Mouse (Mus musculus): ENCODE data around the gene 4930544D05Rik. TPM values are rescaled to one million over a fixed set of nuclear protein-coding genes. Genes with fewer than 3 reads are reported as not detected.
A peak's percentile ranks its signal among the peaks of the same experiment; 100 is the strongest.

The 4930544D05Rik gene
- total and polyA plus RNA-seq, 2 experiments, result not detected

GRCm38 (mm10) chr11:70663101-70663500, 47.5 kb downstream of the 4930544D05Rik start:
- Histone ChIP-seq H3K27ac (replicated peaks; ENCODE audit: insufficient read depth, low read depth, low read length) (no peak overlapping the region), H3K79me2 (ENCODE audit: control insufficient read depth, insufficient read depth, low read length) (no peaks in the 10 kb centered on the region; the same call in 1 of the 2 replicates), H3K9ac (ENCODE audit: low read depth, low read length) (no peak overlapping the region), H3K27me3 (ENCODE audit: control insufficient read depth, insufficient read depth, low read length) (no peaks in the 10 kb centered on the region), H3K4me3 (ENCODE audit: insufficient read depth, low read depth, low read length) (no peak overlapping the region), H3K36me3 (ENCODE audit: control insufficient read depth, insufficient read depth, low read length) (peaks cover 11% of the 10 kb centered on the region), H3K4me1 (ENCODE audit: control insufficient read depth, insufficient read depth, low read length) (0 out of 2 replicates have a peak, but pooled peaks cover under 1% of the 10 kb centered on the region)
- 90% methylated on average over 8 of the region's 8 CpGs for WGBS
- TF ChIP-seq CTCF (IDR thresholded peaks at IDR 0.05; ENCODE audit: low read depth, low read length) (no peak), POLR2A (IDR thresholded peaks at IDR 0.05; ENCODE audit: extremely low read depth, insufficient read depth, low read length) (no peak)
- no peak for DNase-seq (ENCODE audit: extremely low read depth, low read depth, low spot score)

- no peak for TF ChIP-seq CTCF (IDR thresholded peaks at IDR 0.05; ENCODE audit: low read depth, low read length)
- no peak for TF ChIP-seq POLR2A (IDR thresholded peaks at IDR 0.05; ENCODE audit: extremely low read depth, insufficient read depth, low read length)
- Histone ChIP-seq H3K27ac (replicated peaks; ENCODE audit: insufficient read depth, low read depth, low read length) (no peak overlapping the region), H3K36me3 (ENCODE audit: control insufficient read depth, insufficient read depth, low read length) (peaks cover 11% of the 10 kb centered on the region), H3K9ac (ENCODE audit: low read depth, low read length) (no peak overlapping the region), H3K27me3 (ENCODE audit: control insufficient read depth, insufficient read depth, low read length) (no peaks in the 10 kb centered on the region), H3K79me2 (ENCODE audit: control insufficient read depth, insufficient read depth, low read length) (no peaks in the 10 kb centered on the region; the same call in 1 of the 2 replicates), H3K4me3 (ENCODE audit: insufficient read depth, low read depth, low read length) (no peak overlapping the region), H3K4me1 (ENCODE audit: control insufficient read depth, insufficient read depth, low read length) (peaks cover 2% of the 10 kb centered on the region; the same call in 1 of the 2 replicates)
- 86% methylated on average over 6 of the region's 6 CpGs for WGBS
- DNase-seq (ENCODE audit: extremely low read depth, low read depth, low spot score), result no peak
Observed at GRCm38 (mm10) chr11:70663957-70664356, 48.3 kb downstream of the 4930544D05Rik start.

GRCm38 (mm10) chr11:70664741-70665140, 49.1 kb downstream of the 4930544D05Rik start:
- DNase-seq (ENCODE audit: extremely low read depth, low read depth, low spot score), result no peak
- Histone ChIP-seq H3K27ac (replicated peaks; ENCODE audit: insufficient read depth, low read depth, low read length) (no peak overlapping the region), H3K4me1 (ENCODE audit: control insufficient read depth, insufficient read depth, low read length) (peaks cover 2% of the 10 kb centered on the region; the same call in 1 of the 2 replicates), H3K4me3 (ENCODE audit: insufficient read depth, low read depth, low read length) (no peak overlapping the region), H3K9ac (ENCODE audit: low read depth, low read length) (no peak overlapping the region), H3K36me3 (ENCODE audit: control insufficient read depth, insufficient read depth, low read length) (peaks cover 11% of the 10 kb centered on the region), H3K27me3 (ENCODE audit: control insufficient read depth, insufficient read depth, low read length) (no peaks in the 10 kb centered on the region), H3K79me2 (ENCODE audit: control insufficient read depth, insufficient read depth, low read length) (no peaks in the 10 kb centered on the region; the same call in 1 of the 2 replicates)
- TF ChIP-seq POLR2A (IDR thresholded peaks at IDR 0.05; ENCODE audit: extremely low read depth, insufficient read depth, low read length) (no peak), CTCF (IDR thresholded peaks at IDR 0.05; ENCODE audit: low read depth, low read length) (0 out of 2 replicates have a peak, but pooled peaks have one; percentile 12)
- 94% methylated on average over 9 of the region's 9 CpGs for WGBS

Other genes starting within 250 kb of the 4930544D05Rik start
- gene Pelp1, start 205.8 kb upstream of the 4930544D05Rik start, total RNA-seq (2014; rRNA removed), result 3.1 and 3.3 TPM in 2 replicates
- gene Pelp1, start 205.8 kb upstream of the 4930544D05Rik start, polyA plus RNA-seq (2012; rRNA removed), result 7.7 and 7.9 TPM in 2 replicates
- gene Arrb2, start 183.2 kb upstream of the 4930544D05Rik start, total RNA-seq (2014; rRNA removed), result 9.5 and 11.5 TPM in 2 replicates
- 14.7 and 22.2 TPM in 2 replicates for gene Arrb2, start 183.2 kb upstream of the 4930544D05Rik start, polyA plus RNA-seq (2012; rRNA removed)
- 11.2 and 13.3 TPM in 2 replicates for gene Med11, start 163.9 kb upstream of the 4930544D05Rik start, total RNA-seq (2014; rRNA removed)
- gene Med11, start 163.9 kb upstream of the 4930544D05Rik start, polyA plus RNA-seq (2012; rRNA removed), result 9.4 and 10.4 TPM in 2 replicates
- gene Zmynd15, start 156.4 kb upstream of the 4930544D05Rik start, total RNA-seq (2014; rRNA removed), result 0.74 and 1.5 TPM in 2 replicates
- 2.1 and 4.4 TPM in 2 replicates for gene Zmynd15, start 156.4 kb upstream of the 4930544D05Rik start, polyA plus RNA-seq (2012; rRNA removed)
- gene Cxcl16, start 155.9 kb upstream of the 4930544D05Rik start, total RNA-seq (2014; rRNA removed), result 5.7 and 10.2 TPM in 2 replicates
- 7.2 and 10.2 TPM in 2 replicates for gene Cxcl16, start 155.9 kb upstream of the 4930544D05Rik start, polyA plus RNA-seq (2012; rRNA removed)
- not detected in 2 replicates for gene Tm4sf5, start 110.6 kb upstream of the 4930544D05Rik start, total RNA-seq (2014; rRNA removed)
- gene Tm4sf5, start 110.6 kb upstream of the 4930544D05Rik start, polyA plus RNA-seq (2012; rRNA removed), result not detected in 2 replicates
- 3.2 and 3.9 TPM in 2 replicates for gene Vmo1, start 101.2 kb upstream of the 4930544D05Rik start, total RNA-seq (2014; rRNA removed)
- gene Vmo1, start 101.2 kb upstream of the 4930544D05Rik start, polyA plus RNA-seq (2012; rRNA removed), result 5.5 and 7.3 TPM in 2 replicates
- gene Gltpd2, start 96.7 kb upstream of the 4930544D05Rik start, total RNA-seq (2014; rRNA removed), result 74.9 and 91.6 TPM in 2 replicates
- 276 and 320 TPM in 2 replicates for gene Gltpd2, start 96.7 kb upstream of the 4930544D05Rik start, polyA plus RNA-seq (2012; rRNA removed)
- 291 and 298 TPM in 2 replicates for gene Psmb6, start 90.5 kb upstream of the 4930544D05Rik start, total RNA-seq (2014; rRNA removed)
- gene Psmb6, start 90.5 kb upstream of the 4930544D05Rik start, polyA plus RNA-seq (2012; rRNA removed), result 312 and 336 TPM in 2 replicates
- gene Gm40193, start 82.9 kb upstream of the 4930544D05Rik start, total RNA-seq (2014; rRNA removed), result not detected in 2 replicates
- not detected in 2 replicates for gene Gm40193, start 82.9 kb upstream of the 4930544D05Rik start, polyA plus RNA-seq (2012; rRNA removed)
- 3.3 and 3.8 TPM in 2 replicates for gene Pld2, start 75.8 kb upstream of the 4930544D05Rik start, total RNA-seq (2014; rRNA removed)
- 6.4 and 9.5 TPM in 2 replicates for gene Pld2, start 75.8 kb upstream of the 4930544D05Rik start, polyA plus RNA-seq (2012; rRNA removed)
- gene Mink1, start 53.0 kb upstream of the 4930544D05Rik start, total RNA-seq (2014; rRNA removed), result 11.0 and 14.4 TPM in 2 replicates
- 38.4 and 51.4 TPM in 2 replicates for gene Mink1, start 53.0 kb upstream of the 4930544D05Rik start, polyA plus RNA-seq (2012; rRNA removed)
- 0.07 and 0.09 TPM in 2 replicates for gene Chrne, start 3.4 kb downstream of the 4930544D05Rik start, total RNA-seq (2014; rRNA removed)
- gene Chrne, start 3.4 kb downstream of the 4930544D05Rik start, polyA plus RNA-seq (2012; rRNA removed), result 1.1 and 1.3 TPM in 2 replicates
- 0.07 TPM in 1 of 2 replicates, not detected in the other for gene Gp1ba, start 23.3 kb downstream of the 4930544D05Rik start, total RNA-seq (2014; rRNA removed)
- gene Gp1ba, start 23.3 kb downstream of the 4930544D05Rik start, polyA plus RNA-seq (2012; rRNA removed), result 0.09 TPM in 1 of 2 replicates, not detected in the other
- gene Rnf167, start 31.4 kb downstream of the 4930544D05Rik start, total RNA-seq (2014; rRNA removed), result 34.3 and 37.7 TPM in 2 replicates
- 68.4 and 75.4 TPM in 2 replicates for gene Rnf167, start 31.4 kb downstream of the 4930544D05Rik start, polyA plus RNA-seq (2012; rRNA removed)
- 108 and 109 TPM in 2 replicates for gene Slc25a11, start 31.6 kb downstream of the 4930544D05Rik start, total RNA-seq (2014; rRNA removed)
- 113 and 118 TPM in 2 replicates for gene Slc25a11, start 31.6 kb downstream of the 4930544D05Rik start, polyA plus RNA-seq (2012; rRNA removed)
- 132 and 210 TPM in 2 replicates for gene Pfn1, start 38.8 kb downstream of the 4930544D05Rik start, total RNA-seq (2014; rRNA removed)
- 583 and 713 TPM in 2 replicates for gene Pfn1, start 38.8 kb downstream of the 4930544D05Rik start, polyA plus RNA-seq (2012; rRNA removed)
- 3.0 and 3.3 TPM in 2 replicates for gene Eno3, start 41.4 kb downstream of the 4930544D05Rik start, total RNA-seq (2014; rRNA removed)
- gene Eno3, start 41.4 kb downstream of the 4930544D05Rik start, polyA plus RNA-seq (2012; rRNA removed), result 4.0 and 4.5 TPM in 2 replicates
- gene Spag7, start 53.6 kb downstream of the 4930544D05Rik start, total RNA-seq (2014; rRNA removed), result 29.4 and 31.6 TPM in 2 replicates
- 21.0 and 24.0 TPM in 2 replicates for gene Spag7, start 53.6 kb downstream of the 4930544D05Rik start, polyA plus RNA-seq (2012; rRNA removed)
- 2.3 and 3.0 TPM in 2 replicates for gene Camta2, start 72.3 kb downstream of the 4930544D05Rik start, total RNA-seq (2014; rRNA removed)
- gene Camta2, start 72.3 kb downstream of the 4930544D05Rik start, polyA plus RNA-seq (2012; rRNA removed), result 14.7 and 16.9 TPM in 2 replicates
- 14.1 and 18.4 TPM in 2 replicates for gene Inca1, start 84.3 kb downstream of the 4930544D05Rik start, total RNA-seq (2014; rRNA removed)
- gene Inca1, start 84.3 kb downstream of the 4930544D05Rik start, polyA plus RNA-seq (2012; rRNA removed), result 19.5 and 29.9 TPM in 2 replicates
- 50.8 and 60.9 TPM in 2 replicates for gene Kif1c, start 84.7 kb downstream of the 4930544D05Rik start, total RNA-seq (2014; rRNA removed)
- 75.6 and 93.7 TPM in 2 replicates for gene Kif1c, start 84.7 kb downstream of the 4930544D05Rik start, polyA plus RNA-seq (2012; rRNA removed)
- 1.8 and 1.9 TPM in 2 replicates for gene Zfp3, start 148.4 kb downstream of the 4930544D05Rik start, total RNA-seq (2014; rRNA removed)
- 0.47 and 0.87 TPM in 2 replicates for gene Zfp3, start 148.4 kb downstream of the 4930544D05Rik start, polyA plus RNA-seq (2012; rRNA removed)
- gene Scimp, start 196.7 kb downstream of the 4930544D05Rik start, total RNA-seq (2014; rRNA removed), result 1.7 and 1.9 TPM in 2 replicates
- gene Scimp, start 196.7 kb downstream of the 4930544D05Rik start, polyA plus RNA-seq (2012; rRNA removed), result 0.93 and 2.0 TPM in 2 replicates
- gene Rabep1, start 228.9 kb downstream of the 4930544D05Rik start, total RNA-seq (2014; rRNA removed), result 27.9 and 29.1 TPM in 2 replicates
- gene Rabep1, start 228.9 kb downstream of the 4930544D05Rik start, polyA plus RNA-seq (2012; rRNA removed), result 3.3 and 3.5 TPM in 2 replicates

Measured in liver, adult 2 months (tissue).